ENCODE assay signal across 18 mouse cellular contexts in genomic region chr7:73529261-73529660, GRCm38 (mm10). TPM values are rescaled to one million over a fixed set of nuclear protein-coding genes. Genes with fewer than 3 reads are reported as not detected.
A peak's percentile ranks its signal among the peaks of the same experiment; 100 is the strongest.
DNase-seq lines count a peak whose midpoint lies in the region; ATAC-seq and TF ChIP-seq lines count a peak whose summit lies in the region.
"Had no signal": no experiment of that assay in that cellular context is flagged by ENCODE, and none has a peak within 500 bp of the region (broad histone marks: within the 10 kb centered on the region; RNA-seq: fewer than 3 reads in every experiment).

No protein-coding gene starts in this region.

- 85% methylated on average over 6 of the region's 6 CpGs for WGBS in embryonic facial prominence, embryonic 13.5 days
- 95% methylated on average over 6 of the region's 6 CpGs for WGBS in embryonic facial prominence, embryonic 10.5 days
- WGBS in hindbrain, postnatal 0 days: 83% methylated on average over 6 of the region's 6 CpGs
- WGBS in hindbrain, embryonic 11.5 days: 93% methylated on average over 6 of the region's 6 CpGs
- WGBS in liver, embryonic 13.5 days (ENCODE audit: insufficient replicate concordance): 93% methylated on average over 6 of the region's 6 CpGs
- 92% methylated on average over 6 of the region's 6 CpGs for WGBS in liver, embryonic 11.5 days
- WGBS in limb, embryonic 13.5 days: 83% methylated on average over 6 of the region's 6 CpGs

- no peak overlapping the region for H3K4me3 ChIP-seq in embryonic facial prominence, embryonic 13.5 days
- no peak overlapping the region for H3K4me3 ChIP-seq in embryonic facial prominence, embryonic 10.5 days
- H3K4me3 ChIP-seq in hindbrain, postnatal 0 days (ENCODE audit: low read length): no peak overlapping the region
- no peak overlapping the region for H3K4me3 ChIP-seq in hindbrain, embryonic 11.5 days (ENCODE audit: low read depth, low read length)
- H3K4me3 ChIP-seq in liver, embryonic 13.5 days (replicated peaks): no peak overlapping the region
- H3K4me3 ChIP-seq in liver, embryonic 11.5 days (ENCODE audit: low read depth, low read length): no peak overlapping the region
- no peak overlapping the region for H3K4me3 ChIP-seq in limb, embryonic 13.5 days
- H3K4me3 ChIP-seq: heart, embryonic 15.5 days had no signal

- H3K27me3 ChIP-seq in embryonic facial prominence, embryonic 13.5 days: no peaks in the 10 kb centered on the region
- no peaks in the 10 kb centered on the region for H3K27me3 ChIP-seq in embryonic facial prominence, embryonic 10.5 days (replicated peaks; ENCODE audit: low read depth, poor library complexity, severe bottlenecking)
- H3K27me3 ChIP-seq in hindbrain, postnatal 0 days (ENCODE audit: insufficient read depth, low read length): no peaks in the 10 kb centered on the region
- no peaks in the 10 kb centered on the region for H3K27me3 ChIP-seq in hindbrain, embryonic 11.5 days (ENCODE audit: control insufficient read depth, insufficient read depth, low read length)
- H3K27me3 ChIP-seq in liver, embryonic 13.5 days: no peaks in the 10 kb centered on the region
- no peaks in the 10 kb centered on the region for H3K27me3 ChIP-seq in liver, embryonic 11.5 days (replicated peaks; ENCODE audit: control insufficient read depth, insufficient read depth, low read length)
- no peaks in the 10 kb centered on the region for H3K27me3 ChIP-seq in limb, embryonic 13.5 days
- H3K27me3 ChIP-seq: CH12.LX; heart, embryonic 15.5 days; megakaryocyte, embryonic 14.5 days had no signal

- TF ChIP-seq CTCF in hindbrain, postnatal 0 days (IDR thresholded peaks at IDR 0.05; ENCODE audit: low read depth): no peak

- peaks cover 45% of the 10 kb centered on the region for H3K4me1 ChIP-seq in embryonic facial prominence, embryonic 13.5 days
- peaks cover 28% of the 10 kb centered on the region for H3K4me1 ChIP-seq in embryonic facial prominence, embryonic 10.5 days
- H3K4me1 ChIP-seq in hindbrain, postnatal 0 days (ENCODE audit: insufficient read depth, low read length): peaks cover 7% of the 10 kb centered on the region; the same call in 1 of the 2 replicates
- H3K4me1 ChIP-seq in hindbrain, embryonic 11.5 days (replicated peaks; ENCODE audit: control insufficient read depth, insufficient read depth, low read length): no peaks in the 10 kb centered on the region; the same call in 1 of the 2 replicates
- H3K4me1 ChIP-seq in liver, embryonic 13.5 days (replicated peaks): peaks cover 71% of the 10 kb centered on the region
- H3K4me1 ChIP-seq in liver, embryonic 11.5 days (replicated peaks; ENCODE audit: control insufficient read depth, insufficient read depth, low read length): peaks cover 28% of the 10 kb centered on the region
- H3K4me1 ChIP-seq in limb, embryonic 13.5 days: peaks cover 47% of the 10 kb centered on the region

- peak overlapping the region; percentile 53 for H3K27ac ChIP-seq in embryonic facial prominence, embryonic 13.5 days
- H3K27ac ChIP-seq in embryonic facial prominence, embryonic 10.5 days (replicated peaks): no peak overlapping the region
- H3K27ac ChIP-seq in hindbrain, postnatal 0 days: peak overlapping the region; percentile 15; the same call in 1 of the 2 replicates
- H3K27ac ChIP-seq in hindbrain, embryonic 11.5 days (ENCODE audit: low read depth, low read length): no peak overlapping the region
- 0 out of 2 replicates have a peak overlapping the region, but pooled peaks have one; percentile 15 for H3K27ac ChIP-seq in liver, embryonic 13.5 days
- no peak overlapping the region for H3K27ac ChIP-seq in liver, embryonic 11.5 days (ENCODE audit: low read depth, low read length)
- H3K27ac ChIP-seq in limb, embryonic 13.5 days: peak overlapping the region; percentile 10; the same call in 1 of the 2 replicates
- H3K27ac ChIP-seq: heart, embryonic 15.5 days had no signal

- no peak overlapping the region for H3K9ac ChIP-seq in embryonic facial prominence, embryonic 13.5 days
- H3K9ac ChIP-seq in hindbrain, postnatal 0 days (replicated peaks; ENCODE audit: low read length): no peak overlapping the region
- no peak overlapping the region for H3K9ac ChIP-seq in hindbrain, embryonic 11.5 days (ENCODE audit: low read depth, low read length)
- no peak overlapping the region for H3K9ac ChIP-seq in liver, embryonic 13.5 days
- no peak overlapping the region for H3K9ac ChIP-seq in liver, embryonic 11.5 days (ENCODE audit: low read depth, low read length)
- no peak overlapping the region for H3K9ac ChIP-seq in limb, embryonic 13.5 days
- H3K9ac ChIP-seq: heart, embryonic 15.5 days had no signal

- no peaks in the 10 kb centered on the region for H3K9me3 ChIP-seq in embryonic facial prominence, embryonic 13.5 days
- H3K9me3 ChIP-seq in embryonic facial prominence, embryonic 10.5 days: no peaks in the 10 kb centered on the region
- no peaks in the 10 kb centered on the region for H3K9me3 ChIP-seq in hindbrain, postnatal 0 days (ENCODE audit: low read length)
- no peaks in the 10 kb centered on the region for H3K9me3 ChIP-seq in hindbrain, embryonic 11.5 days (ENCODE audit: control insufficient read depth, low read length)
- no peaks in the 10 kb centered on the region for H3K9me3 ChIP-seq in liver, embryonic 13.5 days (replicated peaks)
- no peaks in the 10 kb centered on the region for H3K9me3 ChIP-seq in liver, embryonic 11.5 days (ENCODE audit: control insufficient read depth, low read length)
- no peaks in the 10 kb centered on the region for H3K9me3 ChIP-seq in limb, embryonic 13.5 days
- H3K9me3 ChIP-seq: heart, embryonic 15.5 days; megakaryocyte, embryonic 14.5 days had no signal

- no peak overlapping the region for H3K4me2 ChIP-seq in embryonic facial prominence, embryonic 13.5 days
- H3K4me2 ChIP-seq in hindbrain, postnatal 0 days (ENCODE audit: low read depth, low read length): no peak overlapping the region
- no peak overlapping the region for H3K4me2 ChIP-seq in hindbrain, embryonic 11.5 days (replicated peaks; ENCODE audit: low read depth, low read length)
- no peak overlapping the region for H3K4me2 ChIP-seq in liver, embryonic 13.5 days
- H3K4me2 ChIP-seq in liver, embryonic 11.5 days: no peak overlapping the region
- H3K4me2 ChIP-seq in limb, embryonic 13.5 days (replicated peaks): no peak overlapping the region
- H3K4me2 ChIP-seq: heart, embryonic 15.5 days had no signal

- DNase-seq in embryonic facial prominence, embryonic 10.5 days (ENCODE audit: low spot score): no peak
- DNase-seq in hindbrain, postnatal 0 days (ENCODE audit: low spot score): no peak
- no peak for DNase-seq in hindbrain, embryonic 11.5 days (ENCODE audit: low spot score)
- no peak for DNase-seq in liver, embryonic 13.5 days
- no peak for DNase-seq in liver, embryonic 11.5 days (ENCODE audit: low spot score)
- DNase-seq in embryo, embryonic 9.5 days (ENCODE audit: extremely low spot score): no peak
- DNase-seq: cerebellum, postnatal 10 days; kidney, postnatal 25 days; left cerebral cortex, postnatal 4 days; thymus, postnatal 25 days had no signal

- ATAC-seq in embryonic facial prominence, embryonic 13.5 days (ENCODE audit: insufficient number of reproducible peaks, insufficient read depth, low FRiP score, low TSS enrichment, low read depth): no peak
- ATAC-seq in hindbrain, postnatal 0 days: no peak
- ATAC-seq in hindbrain, embryonic 11.5 days (ENCODE audit: low FRiP score): no peak
- ATAC-seq in liver, embryonic 13.5 days (ENCODE audit: low read depth): no peak
- ATAC-seq in liver, embryonic 11.5 days (replicated peaks; ENCODE audit: low FRiP score): no peak
- ATAC-seq in limb, embryonic 13.5 days (ENCODE audit: low FRiP score, low read depth): no peak
- ATAC-seq: activated CD4-positive, CD25-positive, alpha-beta regulatory T cell, adult 4 months; inflammation-experienced regulatory T-cells, adult 6 months; lung, postnatal 0 days had no signal

- H3K36me3 ChIP-seq in embryonic facial prominence, embryonic 13.5 days: peaks cover 17% of the 10 kb centered on the region
- peaks cover 61% of the 10 kb centered on the region for H3K36me3 ChIP-seq in embryonic facial prominence, embryonic 10.5 days (replicated peaks)
- no peaks in the 10 kb centered on the region; the same call in 1 of the 2 replicates for H3K36me3 ChIP-seq in hindbrain, postnatal 0 days (ENCODE audit: insufficient read depth, low read length)
- no peaks in the 10 kb centered on the region for H3K36me3 ChIP-seq in hindbrain, embryonic 11.5 days (ENCODE audit: control insufficient read depth, insufficient read depth, low read length)
- H3K36me3 ChIP-seq in liver, embryonic 13.5 days: peaks cover 63% of the 10 kb centered on the region
- H3K36me3 ChIP-seq in liver, embryonic 11.5 days (ENCODE audit: control insufficient read depth, insufficient read depth, low read length): peaks cover 12% of the 10 kb centered on the region
- H3K36me3 ChIP-seq in limb, embryonic 13.5 days: peaks cover 26% of the 10 kb centered on the region

RNA-seq across cellular contexts. Expression of gene Chd2, which starts 12.4 kb away (rescaled TPM):
- polyA plus RNA-seq in embryonic facial prominence, embryonic 13.5 days (2015; fragmentation: Nextera tagmentation; extraction: Ambion mirVana): 62.3 and 65.6 TPM in 2 replicates
- 49.2 and 54.8 TPM in 2 replicates for polyA plus RNA-seq in embryonic facial prominence, embryonic 10.5 days (2016; fragmentation: Nextera tagmentation; extraction: Ambion mirVana)
- total RNA-seq in hindbrain, postnatal 0 days (2014; rRNA removed): 33.4 and 35.2 TPM in 2 replicates
- polyA plus RNA-seq in hindbrain, postnatal 0 days (2015; fragmentation: Nextera tagmentation; extraction: Ambion mirVana): 36.1 and 40.7 TPM in 2 replicates
- polyA plus RNA-seq in hindbrain, embryonic 11.5 days (2014; fragmentation: Nextera tagmentation; extraction: Ambion mirVana): 45.4 and 64.4 TPM in 2 replicates
- polyA plus RNA-seq in liver, embryonic 13.5 days (2015; fragmentation: Nextera tagmentation; extraction: Ambion mirVana): 18.8 and 25.6 TPM in 2 replicates
- polyA plus RNA-seq in liver, embryonic 11.5 days (2014; fragmentation: Nextera tagmentation; extraction: Ambion mirVana): 30.9 and 34.5 TPM in 2 replicates
- polyA plus RNA-seq in limb, embryonic 13.5 days (2015; fragmentation: Nextera tagmentation; extraction: Ambion mirVana): 62.5 and 66.3 TPM in 2 replicates

Comparison
In these comparisons a context has a peak if more than half of its experiments do, and no peak if none do; other contexts are left out.
1. H3K27ac ChIP-seq: peak in embryonic facial prominence, embryonic 13.5 days (single experiment), hindbrain, postnatal 0 days (single experiment), liver, embryonic 13.5 days (single experiment) and limb, embryonic 13.5 days (single experiment); none in embryonic facial prominence, embryonic 10.5 days (single experiment), hindbrain, embryonic 11.5 days (single experiment) and liver, embryonic 11.5 days (single experiment).